Mouse (Mus musculus) kidney, adult 18-20 months (tissue): ENCODE measurements around the gene Bicdl1.

Source experiments
- DNase-seq: peaks from one replicate; pipeline ENCODE4 v3.0.0; 2021

The Bicdl1 gene

GRCm38 (mm10) chr5:115724422-115724821 is 7.0 kb downstream of the Bicdl1 start:
- DNase-seq = no peak

- peak; percentile 34 for DNase-seq
Measured at GRCm38 (mm10) chr5:115722188-115722959, 9.0 kb downstream of the Bicdl1 start.

DNA sequence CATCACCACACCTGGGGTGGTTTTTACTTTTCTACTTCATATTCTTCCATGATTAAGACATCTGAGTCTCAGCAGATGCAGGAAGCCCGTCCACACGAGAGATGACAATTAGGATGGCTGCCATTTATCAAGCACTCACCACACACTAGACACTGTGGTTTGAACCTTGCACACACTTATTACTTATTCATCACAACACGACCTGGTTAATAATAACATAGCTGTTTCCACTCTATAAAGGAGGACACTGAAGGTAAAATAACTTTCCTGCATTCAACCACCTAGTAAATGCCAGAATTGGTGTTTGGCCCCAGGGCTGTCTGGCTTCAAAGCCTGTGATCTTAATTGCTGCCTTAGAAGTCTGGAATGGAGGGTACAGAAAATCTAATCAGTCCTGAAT is 10.7 kb downstream of the Bicdl1 start:
- DNase-seq = no peak

GRCm38 (mm10) chr5:115717693-115718092 is 13.7 kb downstream of the Bicdl1 start:
- DNase-seq = no peak

DNA sequence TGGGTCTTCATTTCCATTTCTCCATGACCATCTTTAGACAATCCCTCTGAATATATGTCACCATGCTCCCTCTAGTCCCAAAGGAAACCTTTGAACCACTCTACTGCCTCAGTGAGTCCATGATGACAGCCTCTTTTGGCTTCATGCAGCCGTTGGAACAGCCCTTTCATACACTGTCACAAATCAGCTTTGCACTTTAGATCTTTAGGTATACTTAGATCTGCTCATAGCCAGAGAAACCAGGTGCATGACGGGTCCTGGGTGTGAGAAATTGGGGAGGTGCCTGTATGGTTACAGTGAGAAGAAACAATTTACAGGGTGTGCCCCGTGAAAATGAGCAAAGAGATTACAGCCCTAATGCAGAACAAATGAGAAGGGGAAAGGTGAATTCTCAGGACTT is 14.3 kb downstream of the Bicdl1 start:
- DNase-seq = no peak

- DNase-seq = no peak
Measured at GRCm38 (mm10) chr5:115716426-115716825, 15.0 kb downstream of the Bicdl1 start.

DNA sequence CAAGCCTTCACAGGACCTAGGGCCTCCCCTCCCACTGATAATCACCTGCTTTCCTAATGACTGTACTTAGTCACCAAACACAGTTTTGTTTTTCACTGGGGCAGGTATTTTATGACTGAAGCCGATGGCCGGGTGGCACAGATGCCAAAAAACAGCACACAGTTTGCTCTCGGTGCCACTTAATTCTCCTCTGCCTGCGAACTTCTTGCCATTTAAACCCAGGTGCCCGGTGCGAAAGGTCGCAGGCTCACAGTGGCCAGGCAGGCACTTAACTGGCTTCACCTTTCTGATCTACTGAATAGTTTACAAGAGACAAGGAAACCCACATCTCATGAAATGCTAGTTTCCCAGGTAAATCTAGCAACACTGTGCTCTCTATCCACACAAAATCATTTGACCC is 16.7 kb downstream of the Bicdl1 start:
- peak; percentile 25 for DNase-seq

DNA sequence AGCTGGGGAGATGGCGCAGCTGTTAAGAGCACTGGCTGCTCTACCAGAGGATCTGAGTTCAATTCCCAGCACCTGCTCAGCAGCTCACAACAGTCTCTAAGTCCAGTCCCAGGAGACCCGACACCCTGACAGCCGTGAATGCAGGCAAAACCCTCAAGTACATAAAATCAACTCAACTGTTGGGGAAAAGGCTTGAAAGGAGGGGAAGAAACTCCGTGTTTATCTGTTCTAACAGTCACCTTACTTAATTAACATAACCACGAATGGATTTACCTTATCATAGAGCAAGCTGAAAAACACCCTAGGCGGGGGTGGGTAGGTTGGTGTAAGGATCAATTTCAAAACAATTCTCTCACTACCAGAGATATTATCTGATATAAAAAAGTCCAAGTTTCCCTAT is 18.9 kb downstream of the Bicdl1 start:
- no peak for DNase-seq

DNA sequence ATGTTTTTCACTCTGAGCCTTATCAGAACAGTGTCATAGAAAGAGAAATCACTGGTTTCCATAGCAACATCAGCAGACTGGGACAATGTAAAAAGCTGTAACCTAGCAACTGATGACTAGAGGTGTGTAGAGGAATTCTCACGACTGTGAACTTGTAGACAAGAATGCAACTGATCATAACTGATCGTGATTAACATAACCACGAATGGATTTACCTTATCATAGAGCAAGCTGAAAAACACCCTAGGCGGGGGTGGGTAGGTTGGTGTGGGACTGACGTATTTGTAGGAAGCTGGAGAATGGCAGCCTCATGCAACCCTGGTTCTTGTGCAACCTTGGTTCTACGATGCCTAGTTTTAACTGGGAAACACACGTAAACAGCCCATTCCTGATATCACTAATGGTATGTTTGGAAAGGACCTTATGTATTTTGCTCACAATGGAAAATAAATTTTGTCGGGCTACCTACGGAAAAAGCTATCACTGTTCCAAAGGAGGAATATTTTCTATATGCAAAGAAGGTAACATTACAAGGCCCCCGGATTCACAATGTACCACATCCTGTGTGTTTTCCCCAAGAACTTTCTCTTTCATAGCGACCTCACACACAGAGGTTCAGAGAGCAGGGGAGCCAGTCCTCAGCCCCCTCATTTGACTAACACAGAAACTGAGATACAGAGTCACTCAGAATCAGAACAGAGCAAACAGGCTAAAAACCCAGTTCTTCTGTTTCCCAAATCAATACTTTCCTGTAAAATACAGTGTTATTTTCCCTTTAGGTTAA is 19.6 kb downstream of the Bicdl1 start:
- DNase-seq = no peak

DNA sequence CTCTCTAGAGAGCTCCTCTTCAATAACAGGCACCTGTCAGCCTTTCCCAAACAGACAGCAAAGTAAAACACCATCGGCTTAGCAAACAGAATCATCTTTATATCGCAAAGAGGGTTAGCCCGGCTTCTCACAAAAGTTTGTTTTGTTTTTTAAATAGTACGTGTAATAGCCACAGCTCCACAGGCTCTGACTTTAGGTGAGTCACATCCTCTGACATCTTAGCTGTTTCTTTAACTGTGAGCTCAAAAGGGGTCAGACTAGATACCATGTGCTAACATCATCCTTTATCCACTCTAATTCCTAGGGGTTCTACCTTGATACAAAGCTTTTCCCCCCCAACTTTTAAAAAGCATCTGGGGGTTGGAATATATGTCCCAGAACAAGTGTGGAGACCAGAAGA is 21.2 kb downstream of the Bicdl1 start:
- DNase-seq = no peak

GRCm38 (mm10) chr5:115708930-115709329 is 22.5 kb downstream of the Bicdl1 start:
- DNase-seq = no peak

DNA sequence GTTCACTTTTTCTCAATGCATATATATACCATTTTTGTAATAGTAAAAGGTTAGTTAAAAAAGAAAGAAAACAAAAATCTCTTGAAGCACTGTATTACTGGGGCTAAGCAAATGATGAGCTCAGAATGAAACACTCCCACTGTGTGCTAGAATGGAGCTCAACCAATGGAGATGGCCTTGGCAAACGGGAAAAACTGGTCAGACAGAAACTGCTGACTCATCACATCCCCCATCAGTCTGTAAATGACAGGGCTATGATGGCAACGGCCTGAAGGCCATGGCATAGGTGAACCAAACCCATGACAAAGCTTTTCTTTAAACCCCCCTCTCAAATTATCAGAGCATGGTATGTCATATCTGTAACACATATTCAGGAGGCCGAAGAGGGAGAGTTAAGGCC is 29.4 kb downstream of the Bicdl1 start:
- no peak for DNase-seq

DNA sequence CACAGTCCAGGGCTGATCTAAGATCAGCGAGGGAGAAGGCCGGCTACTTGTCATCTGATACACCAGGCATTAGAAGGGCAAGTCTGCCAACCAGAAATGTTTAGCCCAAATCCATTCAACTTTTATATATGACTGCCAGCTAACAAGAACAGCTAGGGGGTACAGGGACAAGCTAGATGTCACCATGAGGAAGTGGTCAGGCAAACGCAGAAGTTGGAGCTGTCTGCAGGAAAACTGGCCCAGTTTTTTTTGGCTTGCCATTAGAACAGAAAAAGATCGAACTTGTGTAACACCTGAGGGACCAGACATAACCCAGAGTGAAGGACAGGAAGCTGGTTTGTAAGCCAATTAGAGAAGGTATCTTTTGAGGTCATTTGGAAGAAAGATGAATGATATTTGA is 30.2 kb downstream of the Bicdl1 start:
- DNase-seq = no peak

DNA sequence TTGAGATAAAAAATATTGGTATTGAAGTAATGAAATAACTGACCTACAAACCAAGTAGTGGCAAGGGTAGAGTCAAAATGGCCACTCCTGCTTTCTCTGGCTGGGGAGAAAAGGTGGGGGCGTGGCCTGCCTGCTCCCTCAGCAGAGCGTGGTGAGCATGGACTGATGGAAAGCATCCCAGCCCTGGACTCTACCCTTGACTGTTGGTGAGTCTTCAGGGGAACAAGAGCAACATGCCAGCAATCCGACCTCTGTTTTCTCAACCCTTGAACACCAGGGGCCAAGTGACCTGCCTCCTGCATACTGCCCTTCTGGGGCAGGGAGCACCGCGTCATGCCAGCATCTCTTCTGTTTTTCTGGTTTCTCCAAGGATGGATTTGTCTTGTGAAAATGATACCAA is 34.6 kb downstream of the Bicdl1 start:
- DNase-seq = no peak

GRCm38 (mm10) chr5:115695191-115695770 is 36.1 kb downstream of the Bicdl1 start:
- DNase-seq = no peak

DNA sequence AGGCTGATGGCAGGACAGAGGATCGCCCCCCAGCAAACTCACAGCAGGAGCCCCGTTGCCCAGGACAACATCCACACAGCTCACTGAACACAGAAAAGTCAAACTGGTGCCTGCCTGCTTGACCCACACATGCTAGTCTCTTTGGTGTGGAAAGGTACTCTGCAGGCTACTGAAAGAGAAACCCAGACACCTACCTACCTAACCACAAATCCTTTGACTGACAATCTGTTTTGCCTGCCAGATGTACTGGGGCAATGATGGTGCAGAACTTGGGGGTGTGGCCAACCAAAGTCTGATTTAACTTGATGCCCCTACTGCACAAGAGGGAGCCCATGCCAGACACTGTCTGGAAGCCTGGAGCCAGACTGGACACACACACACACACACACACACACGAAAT is 38.1 kb downstream of the Bicdl1 start:
- DNase-seq = no peak

- DNase-seq = no peak
Measured at GRCm38 (mm10) chr5:115686716-115687115, 44.7 kb downstream of the Bicdl1 start.

DNA sequence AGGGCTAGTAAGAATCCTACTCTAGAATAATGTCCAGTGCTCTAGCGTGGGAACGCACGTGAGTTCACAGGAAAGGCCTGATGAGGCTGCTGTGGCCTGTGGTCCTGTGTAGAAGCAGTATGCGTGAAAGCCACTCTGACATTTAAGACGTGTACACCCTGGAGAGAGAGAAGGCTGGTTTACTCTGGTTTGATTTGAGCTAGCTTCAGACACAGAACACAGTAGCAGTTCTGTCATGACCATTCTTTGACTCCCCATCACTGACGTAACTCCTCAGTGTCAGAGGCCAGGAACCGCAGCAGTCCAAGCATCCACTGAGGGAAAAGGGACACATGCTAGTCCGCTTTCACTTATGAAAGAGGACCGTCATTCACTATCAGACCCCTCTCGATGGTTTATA is 46.3 kb downstream of the Bicdl1 start:
- DNase-seq = no peak

- DNase-seq = no peak
Measured at GRCm38 (mm10) chr5:115671846-115672245, 59.6 kb downstream of the Bicdl1 start.

GRCm38 (mm10) chr5:115670406-115670805 is 61.0 kb downstream of the Bicdl1 start:
- no peak for DNase-seq

- DNase-seq = no peak
Measured at GRCm38 (mm10) chr5:115669974-115670373, 61.4 kb downstream of the Bicdl1 start.

GRCm38 (mm10) chr5:115668986-115669385 is 62.4 kb downstream of the Bicdl1 start:
- DNase-seq = no peak

DNA sequence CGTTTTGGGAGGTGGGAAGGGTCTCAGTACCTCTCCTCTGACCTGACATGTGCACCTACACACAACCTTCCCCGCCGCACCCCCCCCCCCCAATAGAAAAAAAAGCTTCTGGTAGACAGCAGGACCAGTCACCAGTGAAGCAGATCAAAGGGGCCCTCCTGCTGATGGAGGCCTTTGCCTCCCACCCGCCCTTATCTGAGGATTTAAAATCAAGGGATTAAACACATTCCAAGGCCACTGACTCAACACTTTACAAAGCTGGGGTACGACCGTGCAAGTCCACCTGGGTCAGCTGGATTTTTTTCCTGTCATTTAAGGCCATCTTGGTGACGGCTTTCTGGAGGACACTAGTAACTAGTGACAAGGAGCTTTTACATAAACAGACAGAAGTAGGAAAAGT is 63.5 kb downstream of the Bicdl1 start:
- DNase-seq = no peak

- DNase-seq = peak; percentile 52
Measured at GRCm38 (mm10) chr5:115667210-115667609, 64.2 kb downstream of the Bicdl1 start.
